Mouse (Mus musculus) C2C12 (cell line): ENCODE results near the gene Ank3. TPM values are rescaled to one million over a fixed set of nuclear protein-coding genes. Genes with fewer than 3 reads are reported as not detected.

ENCODE experiments used
- H3K27me3 ChIP-seq: one replicate; pipeline ENCODE4 v1.6.1; 2011; ENCODE audit not compliant: control insufficient read depth, insufficient read depth, insufficient read length
- H3K36me3 ChIP-seq: one replicate; pipeline ENCODE4 v1.6.1; 2011; ENCODE audit not compliant: control insufficient read depth, insufficient read depth
- H3K4me3 ChIP-seq: one replicate; pipeline ENCODE4 v1.5.1; 2011; ENCODE audit warnings: mild to moderate bottlenecking, control low read depth; ENCODE audit not compliant: poor library complexity, insufficient read depth, severe bottlenecking
- H3K79me2 ChIP-seq: one replicate; pipeline ENCODE4 v1.6.1; 2011; ENCODE audit not compliant: control insufficient read depth, insufficient read depth
- H3K79me3 ChIP-seq: one replicate; pipeline ENCODE4 v1.6.1; 2011; ENCODE audit warnings: low read depth, control low read depth
- H3ac ChIP-seq: one replicate; pipeline ENCODE3; 2011; ENCODE audit warnings: low read depth; ENCODE audit not compliant: control insufficient read depth, insufficient read length
- CEBPB ChIP-seq: IDR thresholded peaks from one replicate; pipeline ENCODE4 v1.6.1; 2011; ENCODE audit warnings: low read depth, mild to moderate bottlenecking, control low read depth, moderate library complexity
- CTCF ChIP-seq: IDR thresholded peaks from one replicate; pipeline ENCODE4 v1.5.1; 2011; ENCODE audit not compliant: control insufficient read depth, insufficient read depth, insufficient read length
- FOSL1 ChIP-seq: IDR thresholded peaks from one replicate; pipeline ENCODE4 v1.8.0; 2011; ENCODE audit warnings: mild to moderate bottlenecking, low read length; ENCODE audit not compliant: poor library complexity, insufficient read depth, severe bottlenecking
- MAX ChIP-seq: IDR thresholded peaks from one replicate; pipeline ENCODE4 v1.6.1; 2011; ENCODE audit warnings: mild to moderate bottlenecking, control low read depth
- MYOD1 ChIP-seq: IDR thresholded peaks from one replicate; pipeline ENCODE4 v1.6.1; 2011; ENCODE audit warnings: low read depth; ENCODE audit not compliant: control insufficient read depth, insufficient read length
- MYOG ChIP-seq: IDR thresholded peaks from one replicate; pipeline ENCODE4 v1.6.1; 2011; ENCODE audit not compliant: control insufficient read depth, insufficient read length; ENCODE audit errors: extremely low read depth
- USF1 ChIP-seq: IDR thresholded peaks from one replicate; pipeline ENCODE4 v1.6.1; 2011; ENCODE audit warnings: low read depth, mild to moderate bottlenecking, control low read depth, moderate library complexity
- polyA plus RNA-seq: library from polyadenylated mRNA; unstranded; fragments of >200 nt; fragmentation: generic; extraction: Trizol; gene quantifications from one replicate; pipeline ENCODE4 v1.2.1, GENCODE M21; 2012; ENCODE audit warnings: missing spikeins

Gene Ank3
- polyA plus RNA-seq, 1 experiment: 9.8 TPM

DNA sequence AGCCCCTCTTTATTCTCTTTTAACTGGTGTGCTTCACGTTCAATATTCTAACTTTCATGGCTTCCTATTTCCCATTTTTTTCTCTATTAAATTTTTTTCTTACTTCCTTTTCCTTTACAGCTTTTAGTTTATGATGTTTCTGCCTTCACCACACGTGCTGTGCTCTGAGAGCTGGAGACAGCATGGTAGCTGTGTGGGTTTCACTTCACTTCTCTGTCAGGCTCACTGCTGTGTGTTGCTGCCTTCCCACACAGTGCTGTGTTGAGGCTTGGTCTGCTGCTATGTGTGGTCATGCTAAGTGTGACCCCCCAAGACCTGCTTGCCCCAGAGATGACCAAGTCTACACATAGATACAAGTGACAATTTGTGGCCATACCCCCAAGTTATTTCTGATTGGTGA lies 647.1 kb downstream of the Ank3 start:
- H3K36me3 ChIP-seq: no peaks in the 10 kb centered on the region
- H3K79me2 ChIP-seq: no peaks in the 10 kb centered on the region
- H3K27me3 ChIP-seq: no peaks in the 10 kb centered on the region
- TF ChIP-seq MAX: no peak
- TF ChIP-seq MYOD1: no peak
- no peak for TF ChIP-seq USF1
- TF ChIP-seq FOSL1: no peak
- TF ChIP-seq CTCF: no peak
- no peak overlapping the region for H3ac ChIP-seq
- no peaks in the 10 kb centered on the region for H3K79me3 ChIP-seq
- H3K4me3 ChIP-seq: no peak overlapping the region

DNA sequence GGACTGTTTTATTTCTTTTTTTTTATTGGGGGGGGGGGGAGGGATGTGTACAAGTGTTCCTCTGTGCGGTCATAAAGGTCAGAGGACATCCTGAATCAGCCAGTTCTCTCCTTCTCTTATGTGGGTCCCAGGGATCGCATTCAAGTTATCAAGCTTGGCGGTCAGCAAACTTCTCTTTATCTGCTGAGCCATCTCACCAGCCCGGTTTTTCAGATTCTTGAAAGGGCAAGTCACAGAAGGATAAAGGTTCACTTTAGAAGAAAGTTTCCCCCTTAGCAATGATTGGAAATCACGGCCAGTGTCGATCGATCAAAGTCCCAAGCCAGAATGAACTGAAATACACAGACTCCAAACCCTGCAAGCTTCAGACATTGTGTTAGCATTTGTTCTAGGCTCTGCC lies 651.2 kb downstream of the Ank3 start:
- no peak for TF ChIP-seq MYOG
- TF ChIP-seq FOSL1: no peak
- TF ChIP-seq CEBPB: no peak
- TF ChIP-seq MYOD1: no peak
- TF ChIP-seq MAX: no peak
- TF ChIP-seq USF1: no peak
- TF ChIP-seq CTCF: no peak
- no peaks in the 10 kb centered on the region for H3K36me3 ChIP-seq
- no peaks in the 10 kb centered on the region for H3K27me3 ChIP-seq

DNA sequence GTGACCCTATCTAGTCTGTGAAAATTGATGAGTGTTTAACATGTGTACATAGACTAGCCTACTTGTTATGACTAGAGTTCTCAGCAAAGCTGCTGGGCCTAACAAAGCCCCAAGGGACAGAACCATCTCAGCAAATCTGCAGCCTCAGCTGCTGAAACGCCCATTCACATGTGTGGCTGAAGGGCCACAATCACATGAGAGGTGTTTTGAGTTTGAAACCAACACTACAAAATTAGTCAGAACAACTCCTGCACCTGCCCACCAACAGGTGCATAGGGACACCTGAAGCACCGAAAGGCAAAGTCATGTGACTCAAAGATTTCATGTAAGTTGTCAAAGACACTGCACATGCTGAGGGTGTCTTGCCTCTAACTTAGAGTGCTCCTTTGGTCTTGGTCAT lies 656.7 kb downstream of the Ank3 start:
- Histone ChIP-seq H3K79me2 (no peaks in the 10 kb centered on the region), H3K36me3 (no peaks in the 10 kb centered on the region), H3K79me3 (no peaks in the 10 kb centered on the region), H3K4me3 (no peak overlapping the region), H3ac (no peak overlapping the region), H3K27me3 (no peaks in the 10 kb centered on the region)
- TF ChIP-seq MYOG (no peak), MAX (no peak), MYOD1 (no peak)

More for the DNA sequence above, 651.2 kb downstream of the Ank3 start:
- Histone ChIP-seq H3K79me3 (no peaks in the 10 kb centered on the region), H3ac (no peak overlapping the region), H3K79me2 (no peaks in the 10 kb centered on the region), H3K4me3 (no peak overlapping the region)

DNA sequence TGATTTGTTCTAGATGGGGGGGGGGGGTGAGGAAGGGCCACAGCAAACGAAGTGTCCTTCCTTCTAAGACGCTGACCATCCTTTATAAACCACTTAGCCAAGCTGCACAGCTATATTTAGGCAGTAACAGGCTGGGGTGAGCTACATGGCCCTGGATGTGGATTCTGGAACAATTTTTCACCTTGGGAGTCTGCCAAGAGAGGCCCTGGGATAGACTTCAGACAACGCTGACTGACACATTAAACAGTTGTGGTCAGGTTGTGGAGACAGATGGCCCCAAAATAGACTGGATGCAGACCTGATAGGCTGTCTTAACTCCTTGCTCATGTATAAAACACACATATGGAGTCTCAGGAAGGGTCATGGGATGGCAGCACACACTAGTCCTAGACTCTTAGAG lies 658.5 kb downstream of the Ank3 start:
- H3K79me3 ChIP-seq: no peaks in the 10 kb centered on the region
- TF ChIP-seq CEBPB (no peak), MYOD1 (peak; percentile 65), MYOG (no peak)
- no peaks in the 10 kb centered on the region for H3K79me2 ChIP-seq
- H3ac ChIP-seq: no peak overlapping the region
- no peaks in the 10 kb centered on the region for H3K36me3 ChIP-seq
- no peaks in the 10 kb centered on the region for H3K27me3 ChIP-seq
- H3K4me3 ChIP-seq: no peak overlapping the region

DNA sequence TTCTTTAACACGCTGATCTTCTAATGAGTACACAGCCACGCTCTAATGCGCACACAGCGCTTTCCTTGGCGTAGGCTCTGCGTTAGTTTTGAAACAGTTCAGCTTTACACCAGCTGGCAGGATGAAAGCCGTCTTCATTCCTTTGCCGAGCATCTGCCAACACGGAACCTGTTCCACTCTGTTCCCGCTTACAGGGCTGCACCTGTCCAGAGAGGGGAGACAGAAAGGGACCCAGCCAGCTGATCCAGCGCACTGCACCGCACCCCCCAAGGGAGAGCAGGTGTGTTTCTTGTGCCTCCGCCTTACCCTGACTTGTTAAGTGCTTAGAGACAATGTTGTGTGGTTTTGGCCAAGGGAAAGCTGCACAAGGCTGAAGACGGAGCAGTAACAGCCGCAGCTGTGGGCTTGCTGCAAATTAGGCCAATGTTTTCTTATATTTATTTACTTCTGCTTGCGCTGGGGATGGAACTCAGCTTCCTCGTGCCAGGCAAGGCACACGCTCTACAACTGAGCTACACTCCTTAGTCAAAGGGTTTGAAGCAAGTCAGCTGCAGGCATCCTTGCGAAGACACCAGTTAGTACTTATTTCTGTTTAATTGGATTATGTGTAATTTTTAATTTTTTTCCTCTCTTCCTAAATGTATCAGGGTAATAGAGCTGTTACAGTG lies 661.6 kb downstream of the Ank3 start:
- H3K36me3 ChIP-seq: no peaks in the 10 kb centered on the region
- no peaks in the 10 kb centered on the region for H3K79me2 ChIP-seq
- no peak overlapping the region for H3ac ChIP-seq
- H3K4me3 ChIP-seq: no peak overlapping the region
- TF ChIP-seq MAX: no peak
- TF ChIP-seq MYOD1: no peak
- no peak for TF ChIP-seq CEBPB
- no peak for TF ChIP-seq FOSL1
- no peak for TF ChIP-seq CTCF
- TF ChIP-seq USF1: no peak
- no peak for TF ChIP-seq MYOG
- no peaks in the 10 kb centered on the region for H3K27me3 ChIP-seq
- H3K79me3 ChIP-seq: no peaks in the 10 kb centered on the region

DNA sequence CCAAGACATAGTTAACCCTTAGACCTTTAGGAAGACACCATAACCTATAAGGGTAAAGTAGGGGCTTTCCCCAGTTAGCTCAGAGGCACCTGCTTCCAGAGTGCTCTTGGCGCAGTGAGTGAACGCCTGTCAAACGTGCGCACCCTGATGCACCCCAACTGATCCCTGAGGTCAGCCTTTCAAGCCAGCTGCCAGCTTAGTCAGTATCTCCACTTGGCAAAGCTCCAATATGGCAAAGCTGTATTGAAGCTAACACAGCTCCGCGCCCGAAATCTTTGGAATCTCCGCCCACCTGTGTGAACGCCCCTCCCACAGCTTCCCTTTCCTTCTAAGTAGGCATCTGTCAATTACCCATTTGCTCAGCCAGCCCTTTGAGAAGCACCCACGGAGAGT lies 662.1 kb downstream of the Ank3 start:
- H3K79me3 ChIP-seq: no peaks in the 10 kb centered on the region
- no peak overlapping the region for H3ac ChIP-seq
- H3K4me3 ChIP-seq: no peak overlapping the region
- H3K36me3 ChIP-seq: no peaks in the 10 kb centered on the region
- H3K79me2 ChIP-seq: no peaks in the 10 kb centered on the region
- TF ChIP-seq MYOD1: no peak
- TF ChIP-seq CTCF: no peak
- no peaks in the 10 kb centered on the region for H3K27me3 ChIP-seq
